Mouse (Mus musculus): ENCODE measurements around the gene Pdlim7. TPM values are rescaled to one million over a fixed set of nuclear protein-coding genes. Genes with fewer than 3 reads are reported as not detected.

Pdlim7 gene
- total RNA-seq, 2 experiments from 2014 or later: 52.3 to 56.6 TPM

DNA sequence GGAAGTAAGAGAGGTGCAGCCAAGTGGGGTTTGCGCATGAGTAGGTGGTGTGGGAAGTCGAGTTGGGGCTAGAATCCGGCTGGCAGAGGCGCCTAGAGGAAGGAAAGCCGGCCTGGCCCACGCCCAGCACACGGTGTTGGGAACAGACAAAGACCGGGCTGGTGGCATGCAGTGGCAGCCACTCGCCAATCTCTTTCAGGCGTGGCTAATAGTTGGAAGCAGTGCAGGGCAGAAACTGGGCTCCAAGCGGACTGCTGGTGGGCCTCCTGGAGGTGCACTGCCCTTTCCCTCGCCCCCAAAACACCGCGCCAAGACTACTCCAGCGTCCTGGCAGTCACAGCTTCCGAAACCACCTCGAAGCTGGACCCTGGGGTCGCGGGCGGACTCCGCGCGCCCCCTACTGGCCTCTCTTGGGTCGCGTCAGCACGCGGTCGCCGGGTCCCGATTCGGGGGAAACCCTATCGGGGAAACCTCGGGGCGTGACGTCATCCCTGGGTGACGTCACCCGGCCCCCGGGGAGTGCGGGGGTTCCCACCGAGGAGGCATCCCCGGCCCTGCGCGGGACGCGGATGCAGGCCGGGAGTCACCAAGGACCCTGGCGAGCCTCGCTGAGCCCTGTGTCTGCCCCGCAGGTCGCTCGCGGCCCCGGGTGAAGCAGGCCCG, 42.2 kb downstream of the Pdlim7 start:
- DNase-seq: peak; percentile 91 to 92
- intact Hi-C loops (cut with DNase I): loop anchor here (1.0 kb wide), 1 partner anchor 53 kb away; no protein-coding TSS in a partner anchor

- DNase-seq: no peak
- intact Hi-C loops (cut with DNase I): no loop called here
Observed at GRCm38 (mm10) chr13:55470372-55470771, 43.1 kb downstream of the Pdlim7 start.

- peak; percentile 61 to 70 for DNase-seq
- intact Hi-C loops (cut with DNase I): loop anchor here (2.0 kb wide), 1 partner anchor 22 kb away; no protein-coding TSS in a partner anchor
Observed at GRCm38 (mm10) chr13:55468851-55469560, 44.5 kb downstream of the Pdlim7 start.

DNA sequence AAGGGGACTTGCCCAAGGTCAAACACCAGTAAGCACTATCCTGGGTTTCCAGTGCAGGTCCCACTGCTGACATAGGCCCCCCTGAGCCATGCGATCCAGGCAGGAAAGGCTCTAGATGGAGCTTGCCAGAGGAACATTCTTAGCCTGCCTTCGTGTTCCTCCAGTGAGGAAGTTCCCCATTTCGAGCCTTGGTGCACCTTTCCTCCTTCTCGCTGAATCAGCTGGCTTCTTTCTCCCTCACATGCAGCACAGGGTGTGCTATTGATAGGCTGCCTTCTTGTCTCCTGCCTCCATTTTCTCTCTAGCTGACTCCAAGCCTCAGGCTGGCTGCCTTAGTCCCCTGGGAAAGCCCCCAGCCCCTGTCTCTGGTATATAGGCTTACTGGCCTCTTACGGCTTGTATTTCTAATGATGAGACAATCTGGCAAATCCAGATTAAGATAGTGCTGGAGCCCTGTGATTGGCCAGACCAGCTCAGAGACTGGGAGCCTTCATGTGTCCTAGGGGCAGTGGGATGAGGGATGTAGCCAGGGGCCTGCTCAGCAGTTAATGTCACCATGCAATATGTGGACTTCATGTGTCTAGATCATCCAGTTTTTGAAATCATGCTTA, 47.5 kb downstream of the Pdlim7 start:
- no peak for DNase-seq
- intact Hi-C loops (cut with DNase I): no loop called here

GRCm38 (mm10) chr13:55465184-55465583, 48.3 kb downstream of the Pdlim7 start:
- DNase-seq: no peak
- intact Hi-C loops (cut with DNase I): no loop called here

GRCm38 (mm10) chr13:55464027-55464884, 49.2 kb downstream of the Pdlim7 start, which contains the start of gene Prr7:
Prr7 (plus strand) TSS chr13:55464267.
- intact Hi-C loops (cut with DNase I): no loop called here
- peak; percentile 60 for DNase-seq

DNA sequence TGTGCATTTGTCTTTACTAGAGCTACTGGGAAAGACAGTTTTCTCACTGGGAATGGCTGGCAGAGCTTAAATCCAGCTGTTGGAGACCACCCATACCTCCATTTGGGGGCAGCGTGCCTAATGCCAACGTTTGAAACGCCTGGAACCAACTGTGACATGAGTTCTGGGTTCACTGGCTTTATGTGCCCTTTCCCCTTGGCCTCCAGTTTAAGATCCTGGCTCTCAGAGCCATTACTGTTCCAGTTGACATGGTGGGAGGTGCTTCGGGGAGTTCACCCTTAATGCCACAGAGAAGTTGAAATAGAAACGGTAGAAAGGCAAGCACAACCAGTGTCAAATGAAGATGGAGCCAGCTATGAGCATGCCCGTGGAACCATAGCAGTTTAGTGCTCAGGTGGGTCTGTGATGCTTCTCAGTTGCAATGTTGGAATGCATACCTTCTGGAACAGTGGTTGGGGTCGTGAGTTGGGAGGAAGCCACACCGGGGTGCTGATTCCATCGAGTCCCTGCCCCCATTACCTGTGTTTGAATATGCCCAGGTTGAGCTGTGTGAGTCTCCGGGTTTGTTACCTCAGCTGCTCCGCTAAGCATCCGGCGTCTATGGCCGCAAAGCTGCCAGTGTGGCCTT, 50.0 kb downstream of the Pdlim7 start:
- intact Hi-C loops (cut with DNase I): no loop called here
- DNase-seq: no peak

DNA sequence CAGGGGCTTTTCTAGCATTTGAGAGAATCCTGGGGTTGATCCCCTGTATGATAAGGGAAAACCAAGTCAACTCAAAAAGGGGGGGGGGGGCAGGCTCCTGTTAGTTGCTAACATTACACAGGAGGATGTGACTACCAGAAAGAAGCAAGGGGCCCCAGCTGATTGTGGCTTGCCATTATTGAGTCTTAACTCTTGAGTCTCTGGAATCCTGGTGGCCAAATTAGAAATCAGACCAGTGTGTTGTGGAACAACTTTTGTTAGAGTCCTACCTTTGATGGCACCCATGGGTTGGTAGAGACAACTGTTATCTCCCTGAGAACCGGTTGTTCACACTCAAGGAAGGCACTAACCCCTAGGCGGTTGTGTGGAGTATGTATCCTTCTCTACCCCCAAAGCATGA, 50.5 kb downstream of the Pdlim7 start:
- DNase-seq: no peak
- intact Hi-C loops (cut with DNase I): no loop called here

- intact Hi-C loops (cut with DNase I): no loop called here
Observed at GRCm38 (mm10) chr13:55451785-55452549, 61.5 kb downstream of the Pdlim7 start.

GRCm38 (mm10) chr13:55451296-55451695, 62.2 kb downstream of the Pdlim7 start:
- DNase-seq: no peak

More at GRCm38 (mm10) chr13:55451785-55452549, 61.5 kb downstream of the Pdlim7 start:
- peak in 1 of 2 experiments; percentile 57 for DNase-seq

DNA sequence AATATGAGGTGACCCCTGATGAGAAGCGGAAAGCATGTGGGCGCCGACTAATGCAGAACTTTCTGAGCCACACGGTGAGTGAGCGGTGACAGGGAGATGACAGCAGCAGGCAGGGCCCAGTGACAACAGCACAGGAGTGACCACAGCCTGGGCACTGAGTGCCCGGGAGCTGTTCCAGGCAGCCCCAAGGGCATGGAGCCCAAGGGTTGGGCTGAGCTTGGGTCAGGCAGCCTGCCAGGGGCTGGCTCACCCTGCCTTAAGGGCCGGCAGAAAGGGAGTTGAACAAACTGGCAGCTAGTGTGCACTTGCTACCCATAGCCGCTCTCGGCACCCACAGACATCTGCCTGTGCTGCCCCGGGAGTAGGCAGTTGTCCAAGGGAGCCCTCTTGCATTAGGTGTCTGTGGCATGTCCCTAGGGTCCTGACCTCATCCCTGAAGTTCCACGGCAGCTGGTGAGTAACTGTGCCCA, 62.9 kb downstream of the Pdlim7 start:
- intact Hi-C loops (cut with DNase I): no loop called here
- DNase-seq: peak; percentile 82 to 89

More at GRCm38 (mm10) chr13:55451296-55451695, 62.2 kb downstream of the Pdlim7 start:
- intact Hi-C loops (cut with DNase I): no loop called here

DNA sequence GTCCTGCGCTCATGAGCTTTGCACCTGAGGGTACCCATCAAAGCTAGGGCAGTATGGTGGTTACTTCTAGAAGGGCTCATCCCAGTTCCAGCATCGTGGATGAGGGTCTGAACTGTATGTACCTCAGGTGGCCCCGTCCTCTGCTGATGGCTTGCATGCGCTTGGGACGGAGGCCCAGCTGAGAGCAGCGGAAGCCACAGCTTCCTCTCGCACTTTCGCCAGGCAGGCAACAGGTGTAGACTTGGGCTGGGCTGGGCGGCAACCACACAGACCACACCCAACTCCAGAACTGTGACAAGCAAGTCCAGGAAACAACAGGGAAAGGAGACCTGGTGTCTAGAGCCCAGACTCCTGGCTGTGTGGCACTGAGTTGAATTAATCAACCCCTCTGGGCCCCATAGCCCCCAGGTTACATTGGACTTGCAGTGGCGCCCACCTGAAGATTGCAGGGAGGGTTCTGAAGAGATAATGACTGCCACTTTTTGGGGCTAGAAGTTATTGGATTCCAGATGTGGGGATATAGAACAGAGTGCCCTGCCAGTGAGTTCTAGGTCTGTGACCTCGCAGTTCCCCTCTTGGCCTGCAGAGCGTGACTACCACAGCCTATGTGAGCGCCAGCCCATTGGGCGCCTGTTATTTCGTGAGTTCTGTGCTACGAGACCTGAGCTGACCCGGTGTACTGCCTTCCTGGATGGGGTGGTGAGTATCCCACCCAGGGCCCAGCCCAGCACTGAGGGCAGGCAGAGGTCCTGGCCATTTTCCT, 63.6 kb downstream of the Pdlim7 start:
- intact Hi-C loops (cut with DNase I): no loop called here
- DNase-seq: peak in 1 of 2 experiments; percentile 20

DNA sequence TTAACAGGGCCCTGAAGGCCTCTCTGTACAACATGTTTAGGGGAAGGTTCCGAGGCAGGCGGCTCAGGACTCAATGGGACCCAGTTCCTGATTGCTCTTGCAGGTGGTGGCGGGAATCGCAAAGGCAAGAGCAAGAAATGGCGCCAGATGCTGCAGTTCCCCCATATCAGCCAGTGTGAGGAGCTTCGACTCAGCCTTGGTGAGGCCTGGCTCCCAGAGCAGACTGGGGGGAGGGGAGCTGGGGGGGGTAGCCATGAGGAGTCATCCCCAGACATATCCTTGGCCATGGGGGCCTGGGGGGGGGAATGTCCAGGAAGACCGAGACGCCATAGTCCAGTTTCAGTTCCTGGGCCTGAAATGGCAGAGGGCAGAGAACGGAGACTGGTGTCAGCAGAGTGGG, 64.3 kb downstream of the Pdlim7 start:
- intact Hi-C loops (cut with DNase I): no loop called here
- DNase-seq: no peak

DNA sequence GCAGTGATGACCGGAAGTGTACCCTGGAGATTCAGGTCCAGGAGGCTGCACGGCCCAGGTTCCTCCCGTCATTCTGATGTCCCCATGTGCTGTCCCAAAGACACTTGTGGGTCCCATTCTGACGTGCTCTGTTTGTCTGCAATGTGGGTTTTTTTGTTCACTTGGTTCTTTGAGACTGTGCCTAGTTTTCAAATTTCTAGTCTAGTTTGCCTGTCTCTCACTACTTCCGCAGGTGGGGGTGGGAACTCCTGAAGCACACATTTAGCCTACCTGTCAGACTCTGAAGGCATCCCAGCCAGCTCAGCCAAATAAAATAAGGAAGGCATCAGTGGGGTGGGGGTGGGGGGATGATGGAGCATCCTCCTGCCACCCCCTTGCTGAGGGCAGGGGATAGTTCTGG, 65.3 kb downstream of the Pdlim7 start:
- intact Hi-C loops (cut with DNase I): no loop called here
- no peak for DNase-seq

GRCm38 (mm10) chr13:55447543-55447943, 65.9 kb downstream of the Pdlim7 start:
- intact Hi-C loops (cut with DNase I): loop anchor here (2.0 kb wide), 1 partner anchor 21 kb away; no protein-coding TSS in a partner anchor
- no peak for DNase-seq

DNA sequence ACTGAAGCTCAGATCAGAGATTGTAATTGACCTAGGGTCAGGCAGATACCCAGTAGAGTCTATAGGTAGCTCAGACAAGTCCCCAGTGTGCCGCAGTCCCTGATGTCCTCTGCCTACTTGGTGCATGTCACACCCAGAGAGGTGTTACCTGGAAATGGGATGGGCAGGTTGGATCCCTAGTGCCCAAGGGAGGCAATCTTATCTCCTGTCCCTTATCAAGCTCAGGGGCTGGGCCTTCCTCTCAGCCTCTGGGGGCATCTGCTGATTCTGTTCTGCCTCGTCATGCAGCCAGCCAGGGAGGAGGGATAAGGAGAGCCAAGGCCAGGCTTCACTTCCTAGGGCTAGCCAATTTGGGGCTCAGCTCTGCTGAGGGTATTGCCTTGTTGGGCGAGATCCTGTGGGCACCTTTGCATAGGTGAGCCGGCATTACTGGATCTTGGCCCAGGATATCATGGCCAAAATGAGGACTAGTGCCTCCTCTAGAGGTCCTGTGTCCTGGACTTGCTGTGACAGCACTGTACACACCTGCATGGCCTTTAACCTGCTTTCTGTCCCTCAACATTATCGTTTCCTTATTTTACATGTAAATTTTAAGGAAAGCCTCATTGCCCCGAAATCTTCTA, 66.9 kb downstream of the Pdlim7 start:
- no peak for DNase-seq

More for the DNA sequence above, 66.9 kb downstream of the Pdlim7 start:
- intact Hi-C loops (cut with DNase I): loop anchor here (2.0 kb wide), 1 partner anchor 22 kb away; no protein-coding TSS in a partner anchor

Data from heart, postnatal 14 days (tissue).